Mouse (Mus musculus) cortical plate, adult 2 months (tissue): Measurements from ENCODE around the gene Prdm1.

Source experiments
- CTCF ChIP-seq: fragments of 200-500 bp; IDR thresholded peaks from 2 replicates; pipeline ENCODE4 v1.5.1; 2011; ENCODE audit warnings: mild to moderate bottlenecking, control low read depth, low read length; ENCODE audit not compliant: insufficient read depth; ENCODE audit errors: extremely low read depth
- POLR2A ChIP-seq: fragments of 200-500 bp; IDR thresholded peaks from 2 replicates; pipeline ENCODE4 v1.6.1; 2011; ENCODE audit warnings: mild to moderate bottlenecking, low read length, control low read depth; ENCODE audit not compliant: insufficient read depth; ENCODE audit errors: extremely low read depth

DNA sequence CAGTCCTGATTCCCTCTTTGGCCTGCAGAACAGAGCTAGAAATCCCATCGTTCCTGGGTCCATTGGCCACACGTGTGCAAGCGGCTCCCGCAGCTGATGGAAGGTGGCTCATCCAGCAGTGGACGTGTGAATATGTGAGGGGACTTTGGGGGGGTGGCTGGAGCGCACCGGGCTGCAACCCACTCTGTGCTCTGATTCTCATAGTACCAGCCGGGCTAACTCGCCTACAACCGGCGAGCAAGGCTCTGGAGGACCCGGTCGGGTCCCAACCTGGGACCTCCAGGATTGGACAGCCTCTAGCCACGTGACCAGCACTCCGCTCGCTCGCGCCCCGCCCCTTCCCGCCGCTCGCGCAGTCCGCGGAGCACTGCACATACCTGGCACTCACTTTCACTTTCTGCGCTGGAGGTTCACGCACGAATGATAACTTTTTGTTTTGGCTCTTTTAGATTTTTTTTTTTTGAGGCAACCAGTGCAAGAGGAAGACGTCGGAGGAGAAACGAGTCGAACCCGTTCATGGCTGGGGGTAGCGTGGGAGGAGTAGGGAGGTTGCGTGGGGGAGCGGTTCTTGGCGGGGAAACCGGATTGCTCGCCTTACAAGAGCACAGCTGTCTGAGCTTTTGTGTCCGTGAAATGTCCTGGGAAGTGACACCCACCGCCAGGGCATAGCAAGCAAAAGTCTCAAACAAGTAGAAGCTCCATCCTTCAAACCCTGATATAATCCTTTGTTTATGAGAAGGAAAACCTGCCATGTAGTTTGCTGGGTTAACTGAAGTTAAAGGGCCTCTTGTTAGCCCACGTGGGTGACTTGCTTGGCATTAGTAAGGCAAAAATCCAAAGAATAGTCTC is 1.1 kb upstream of the Prdm1 start:
- no peak for TF ChIP-seq POLR2A
- TF ChIP-seq CTCF, result no peak
